Mouse (Mus musculus) kidney, adult 18-20 months (tissue): ENCODE measurements around the gene Ofcc1.

Experiments used
- DNase-seq: peaks from one replicate; pipeline ENCODE4 v3.0.0; 2021

Ofcc1 gene

DNA sequence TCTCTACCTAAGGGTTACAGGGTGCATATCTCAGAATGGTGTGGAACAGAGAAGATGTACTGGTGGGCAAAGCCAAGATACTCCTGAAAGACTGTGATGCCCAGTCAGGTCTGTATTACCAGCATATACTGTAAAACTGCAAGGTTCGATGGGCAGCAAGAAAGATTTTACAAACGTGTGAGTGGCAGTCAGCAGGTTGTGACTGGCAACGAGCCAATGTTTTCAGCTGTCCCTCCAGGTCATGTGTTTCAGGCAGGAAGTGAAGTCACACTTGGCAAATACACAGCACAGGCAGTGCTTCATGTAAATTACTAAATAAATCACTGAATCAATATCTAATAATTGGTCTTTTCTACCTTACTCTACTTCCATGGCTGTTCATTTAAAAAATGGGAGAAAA lies at the start of gene Ofcc1:
Gene Ofcc1 (minus strand): TSS at position 163 of the 400 bp plus-strand sequence.
- DNase-seq: no peak

DNA sequence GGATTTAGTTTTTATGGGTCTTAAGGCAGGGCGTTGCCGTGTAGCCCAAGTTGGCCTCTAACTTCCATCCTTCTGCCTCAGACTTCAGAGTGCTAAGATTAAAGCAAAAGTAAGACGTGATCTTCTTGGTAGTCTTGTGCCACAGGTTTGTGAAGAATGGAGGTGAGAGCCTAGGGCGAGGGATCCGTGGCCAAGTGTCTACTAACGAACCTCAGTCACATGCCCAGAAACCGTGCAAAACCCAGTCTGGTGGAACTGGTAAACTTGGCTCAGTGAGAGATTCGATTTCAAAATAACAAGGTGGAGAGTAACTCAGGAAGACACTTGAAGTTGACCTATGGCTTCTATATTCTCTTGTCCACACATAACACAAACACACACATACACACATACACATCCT lies 28.9 kb upstream of the Ofcc1 start:
- no peak for DNase-seq

GRCm38 (mm10) chr13:40387446-40387845 lies 26.2 kb upstream of the Ofcc1 start:
- no peak for DNase-seq

DNA sequence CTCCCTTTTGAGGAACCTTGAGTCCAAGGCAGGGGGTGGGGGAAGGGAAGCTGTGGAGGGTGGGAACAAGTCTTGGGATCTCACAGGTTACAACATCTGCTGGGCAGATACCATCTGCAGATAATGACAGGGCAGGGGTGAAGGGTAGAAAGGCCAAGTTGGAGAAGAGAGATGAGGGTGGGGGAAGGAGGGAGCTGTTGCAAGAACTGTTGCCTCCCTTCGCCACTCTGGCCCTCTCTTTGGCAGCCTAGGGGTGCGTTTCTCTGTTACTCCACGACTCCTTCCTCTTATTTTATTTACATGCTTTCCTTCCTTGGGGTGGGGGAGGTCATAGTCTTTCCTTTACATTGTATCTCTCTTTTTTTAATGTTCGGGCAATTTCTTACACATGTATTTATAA lies 23.7 kb upstream of the Ofcc1 start:
- no peak for DNase-seq

DNA sequence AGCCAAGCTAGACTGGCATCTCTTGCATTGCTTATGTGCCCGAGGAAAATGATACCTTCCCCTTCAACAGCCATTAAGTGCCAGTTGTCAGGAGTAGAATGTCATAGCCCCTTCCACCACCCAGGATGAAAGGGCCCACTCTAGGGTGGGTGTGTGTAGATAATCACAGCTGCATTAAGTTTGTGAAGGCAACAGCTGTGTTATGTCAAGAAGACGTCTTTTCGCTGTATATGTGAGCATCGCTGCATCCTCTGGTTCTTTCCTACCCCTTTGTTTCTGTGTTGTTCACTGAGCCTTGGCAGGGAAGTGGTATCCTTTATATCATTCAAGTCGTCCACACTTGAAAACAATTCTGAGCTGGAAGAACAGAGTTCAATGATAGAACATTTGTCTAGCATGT lies 15.5 kb upstream of the Ofcc1 start:
- DNase-seq: no peak

GRCm38 (mm10) chr13:40366762-40367161 lies 5.5 kb upstream of the Ofcc1 start:
- DNase-seq: no peak

DNA sequence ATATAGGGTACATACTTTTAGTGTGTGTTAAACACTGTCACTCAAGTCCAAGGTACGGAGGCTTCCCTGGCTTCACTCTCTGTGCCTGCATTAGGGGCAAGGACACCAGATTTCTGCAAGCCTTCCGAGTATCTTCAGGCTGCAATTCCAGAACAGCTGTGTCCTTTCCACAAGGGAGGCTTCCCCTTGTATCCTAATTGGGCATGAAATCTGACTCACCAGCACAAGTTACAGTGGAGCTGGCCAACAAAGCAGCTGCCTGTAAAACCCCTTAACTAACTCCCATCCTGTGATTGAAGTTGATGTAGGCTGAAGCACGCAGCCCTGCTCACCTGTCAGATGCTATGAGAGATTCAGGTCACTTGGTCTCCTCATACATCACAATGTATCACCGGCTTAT lies 3.6 kb upstream of the Ofcc1 start:
- no peak for DNase-seq

DNA sequence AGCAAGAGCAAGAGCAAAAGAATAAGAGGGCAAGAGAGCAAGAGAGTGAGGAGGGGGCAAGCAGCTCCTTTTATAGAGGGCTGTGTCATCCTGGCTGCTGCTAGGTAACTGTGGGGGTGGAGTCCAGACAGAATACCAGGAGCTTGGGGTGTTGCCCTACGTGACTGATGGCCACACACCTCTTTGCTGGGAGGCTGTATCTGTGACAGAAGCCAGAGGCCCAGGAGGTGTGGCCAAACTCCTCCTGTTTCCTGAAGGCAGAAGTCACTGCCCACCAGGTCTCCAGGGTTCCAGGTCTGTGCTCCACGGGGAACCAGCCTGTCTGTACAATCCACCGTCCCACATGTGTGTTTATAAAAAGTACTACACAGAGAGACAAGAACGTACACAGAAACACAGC lies 558 bp downstream of the Ofcc1 start:
- DNase-seq: no peak

DNA sequence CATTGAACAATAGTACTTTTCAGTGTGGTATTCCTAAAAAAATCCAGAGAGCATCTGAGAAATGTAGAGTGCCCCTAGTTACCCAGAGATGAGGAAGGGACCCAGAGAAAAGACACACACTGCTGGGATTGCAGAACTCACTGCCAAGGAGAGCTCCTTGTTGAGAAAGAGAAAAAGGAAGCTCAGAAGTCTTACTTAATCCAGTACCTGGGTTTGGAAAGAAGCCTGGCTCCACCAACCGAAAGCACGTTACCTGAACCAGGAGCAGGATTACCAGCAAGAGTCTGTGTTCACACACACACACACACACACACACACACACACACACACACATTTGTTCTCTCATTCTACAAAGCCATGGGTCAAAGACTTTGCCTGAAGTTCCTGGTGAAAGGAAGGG lies 14.2 kb downstream of the Ofcc1 start:
- DNase-seq: no peak

GRCm38 (mm10) chr13:40323301-40323700 lies 37.9 kb downstream of the Ofcc1 start:
- DNase-seq: no peak

- no peak for DNase-seq
These were observed 40.3 kb downstream of the Ofcc1 start for GRCm38 (mm10) chr13:40320814-40321525.

GRCm38 (mm10) chr13:40317731-40318130 lies 43.5 kb downstream of the Ofcc1 start:
- DNase-seq: no peak

GRCm38 (mm10) chr13:40315158-40315792 lies 46.0 kb downstream of the Ofcc1 start:
- DNase-seq: no peak

DNA sequence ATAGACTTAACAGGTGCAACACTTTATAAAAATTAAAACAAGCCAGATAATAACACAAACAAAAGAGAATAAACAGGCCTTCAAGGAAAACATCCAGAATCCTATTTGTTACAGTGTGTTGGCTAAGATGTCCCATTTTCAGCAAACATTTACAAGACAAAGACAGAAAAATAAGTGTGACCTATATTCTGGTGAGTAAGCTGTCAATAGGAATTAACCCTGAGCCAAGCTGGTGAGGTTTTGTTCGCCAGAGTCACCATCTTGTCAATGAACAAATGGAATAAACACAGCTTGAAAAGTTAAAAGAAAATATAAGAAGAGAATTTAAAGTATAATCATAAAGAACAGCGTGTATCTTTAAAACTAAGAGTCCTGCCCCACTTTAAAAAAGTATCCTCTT lies 68.4 kb downstream of the Ofcc1 start:
- DNase-seq: no peak

- no peak for DNase-seq
These were observed 70.4 kb downstream of the Ofcc1 start for GRCm38 (mm10) chr13:40290846-40291245.

DNA sequence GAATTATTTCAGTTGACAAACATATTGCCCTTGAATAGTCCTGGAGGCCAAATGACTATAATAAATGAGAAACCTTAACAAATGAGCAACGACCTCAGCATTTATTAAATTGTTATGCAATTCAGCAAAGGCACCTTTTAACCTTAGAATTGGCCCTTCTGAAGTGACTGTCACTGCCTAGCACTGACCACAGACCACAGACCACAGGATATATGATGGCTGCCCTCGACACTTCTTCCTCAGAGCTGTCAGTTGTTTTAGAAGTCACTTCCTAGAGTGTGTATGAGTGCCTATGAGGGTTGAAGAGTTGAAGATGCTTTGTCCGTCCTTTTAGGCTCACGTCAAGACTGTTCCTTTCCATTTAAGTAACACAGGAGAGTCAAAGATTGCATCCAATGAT lies 72.6 kb downstream of the Ofcc1 start:
- no peak for DNase-seq

DNA sequence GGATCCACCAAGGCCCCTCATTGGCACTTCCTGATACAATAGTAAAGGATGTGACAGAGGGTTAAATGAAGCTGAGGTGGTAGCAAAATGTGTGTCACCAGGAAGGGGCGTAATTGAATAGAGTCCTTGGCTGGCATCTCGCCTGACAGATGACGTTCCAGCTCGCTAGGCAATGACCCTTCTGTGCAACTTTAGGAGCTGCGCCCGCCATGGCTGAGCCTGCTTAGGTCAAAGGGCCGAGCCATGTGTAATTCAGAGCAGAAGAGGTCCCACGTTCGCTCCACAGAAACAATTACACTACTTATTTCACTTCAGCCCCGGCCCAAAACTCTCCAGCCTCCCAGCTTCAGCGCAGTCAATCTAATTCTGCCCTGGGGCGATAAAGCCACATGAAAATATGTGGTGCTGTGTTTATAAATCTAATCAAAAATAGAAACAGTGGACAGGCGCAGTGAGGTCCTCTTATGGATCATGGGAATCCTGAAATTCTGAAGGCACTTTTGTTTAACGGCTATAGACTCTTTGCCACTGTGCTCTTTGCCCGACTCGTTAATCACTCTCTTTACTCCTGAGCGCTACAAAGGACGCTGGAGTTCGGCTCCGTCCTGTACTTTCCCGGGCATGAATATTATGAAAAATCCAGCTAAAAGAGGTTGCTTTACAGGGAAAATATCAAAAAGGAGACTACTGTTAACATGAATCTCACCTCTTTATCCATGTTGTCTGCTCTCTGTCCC lies 73.8 kb downstream of the Ofcc1 start:
- DNase-seq: no peak

GRCm38 (mm10) chr13:40285234-40285791 lies 75.9 kb downstream of the Ofcc1 start:
- no peak for DNase-seq

GRCm38 (mm10) chr13:40280616-40281015 lies 80.6 kb downstream of the Ofcc1 start:
- no peak for DNase-seq

GRCm38 (mm10) chr13:40267546-40267945 lies 93.7 kb downstream of the Ofcc1 start:
- DNase-seq: no peak

DNA sequence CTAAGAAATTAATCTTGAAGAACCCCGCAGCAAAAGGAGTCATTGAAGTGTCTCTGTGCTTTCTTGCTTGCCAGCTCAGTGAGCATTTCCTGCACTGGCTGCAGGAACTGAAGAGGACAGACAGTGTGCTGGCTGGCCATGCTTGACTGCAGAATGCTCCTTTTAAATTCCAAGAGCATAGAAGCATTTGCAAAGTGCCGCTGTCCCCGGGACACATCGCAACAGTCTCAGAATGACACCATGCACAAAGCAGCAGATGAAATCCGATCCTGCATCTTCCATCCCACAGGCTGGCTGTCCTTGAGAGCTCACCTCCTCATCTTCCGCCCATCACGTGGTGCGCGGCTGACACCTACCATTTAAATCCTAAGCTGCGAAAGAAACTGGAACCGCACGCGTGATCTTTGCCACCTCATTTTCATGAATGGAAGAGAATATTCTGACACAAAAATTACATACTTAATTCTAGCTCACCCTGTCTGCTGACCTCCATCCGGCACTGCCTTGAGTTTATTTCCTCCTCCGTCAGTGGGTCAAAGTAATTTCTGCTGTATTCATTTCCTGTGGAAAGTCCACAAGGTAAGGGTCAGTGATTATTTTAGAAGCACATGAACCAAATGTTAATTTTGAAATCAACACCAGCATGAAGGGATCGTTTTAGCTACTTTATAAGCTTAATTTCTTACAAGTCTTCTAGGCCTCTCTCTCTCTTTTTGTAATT lies 98.0 kb downstream of the Ofcc1 start:
- DNase-seq: no peak

DNA sequence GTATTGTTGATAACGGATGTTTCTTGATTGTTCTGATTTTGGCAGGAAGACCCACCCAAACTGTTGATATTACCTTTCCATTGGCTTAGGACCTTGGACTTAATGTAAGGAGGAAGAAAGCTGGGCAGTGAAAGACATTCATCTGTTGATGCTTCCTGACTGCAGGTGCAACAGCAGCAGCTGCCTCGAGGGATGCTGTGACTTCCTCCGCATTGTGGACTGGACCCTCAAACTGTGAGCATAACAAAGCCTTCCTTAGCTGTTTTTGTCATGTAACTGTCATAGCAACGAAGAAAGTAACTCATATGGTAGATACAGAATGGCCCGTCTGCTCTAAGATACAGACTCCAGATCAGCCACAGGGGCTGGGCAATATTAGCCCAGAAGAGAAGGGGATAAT lies 102.5 kb downstream of the Ofcc1 start:
- no peak for DNase-seq

GRCm38 (mm10) chr13:40243821-40244220 lies 117.4 kb downstream of the Ofcc1 start:
- DNase-seq: no peak
